Mouse (Mus musculus) intestine, embryonic 15.5 days (tissue): ENCODE measurements at regions not wholly inside any gene's neighbourhood (a gene's known extent, or its start where the extent isn't known, plus 50 kb on each side); places are given as distances from the start of the nearest gene placed in this dataset.

ENCODE experiments used
- ATAC-seq: fragments of 200-750 bp; cut with Nextera tagmentation; 2 replicates; pipeline ENCODE4 v1.8.0; 2017; ENCODE audit warnings: moderate TSS enrichment, moderate library complexity
- H3K27ac ChIP-seq: fragments of 300-500 bp; sonication (generic); 2 replicates; pipeline ENCODE4 v1.5.1; 2015; ENCODE audit warnings: mild to moderate bottlenecking, inconsistent platforms
- H3K27me3 ChIP-seq: fragments of 300-500 bp; sonication (generic); replicated peaks from 2 replicates; pipeline ENCODE4 v1.6.1; 2015; ENCODE audit warnings: inconsistent platforms
- H3K36me3 ChIP-seq: fragments of 300-500 bp; sonication (generic); 2 replicates; pipeline ENCODE4 v1.6.1; 2015; ENCODE audit warnings: inconsistent platforms
- H3K4me1 ChIP-seq: fragments of 300-500 bp; sonication (generic); replicated peaks from 2 replicates; pipeline ENCODE4 v1.6.1; 2015; ENCODE audit warnings: inconsistent platforms
- H3K4me2 ChIP-seq: fragments of 300-500 bp; sonication (generic); replicated peaks from 2 replicates; pipeline ENCODE4 v1.6.1; 2015; ENCODE audit warnings: mild to moderate bottlenecking, inconsistent platforms
- H3K4me3 ChIP-seq: fragments of 300-500 bp; sonication (generic); replicated peaks from 2 replicates; pipeline ENCODE4 v1.5.1; 2015; ENCODE audit warnings: inconsistent platforms
- H3K9ac ChIP-seq: fragments of 300-500 bp; sonication (generic); 2 replicates; pipeline ENCODE4 v1.6.1; 2015; ENCODE audit warnings: inconsistent platforms
- H3K9me3 ChIP-seq: fragments of 300-500 bp; sonication (generic); 2 replicates; pipeline ENCODE4 v1.6.1; 2016; ENCODE audit warnings: inconsistent platforms
- WGBS: fragments of 180-500 bp; shearing (Covaris S2); methylation state at CpG from one replicate; pipeline ENCODE4 v1.1.7; 2015; 5-methylcytosine and 5-hydroxymethylcytosine counted together

DNA sequence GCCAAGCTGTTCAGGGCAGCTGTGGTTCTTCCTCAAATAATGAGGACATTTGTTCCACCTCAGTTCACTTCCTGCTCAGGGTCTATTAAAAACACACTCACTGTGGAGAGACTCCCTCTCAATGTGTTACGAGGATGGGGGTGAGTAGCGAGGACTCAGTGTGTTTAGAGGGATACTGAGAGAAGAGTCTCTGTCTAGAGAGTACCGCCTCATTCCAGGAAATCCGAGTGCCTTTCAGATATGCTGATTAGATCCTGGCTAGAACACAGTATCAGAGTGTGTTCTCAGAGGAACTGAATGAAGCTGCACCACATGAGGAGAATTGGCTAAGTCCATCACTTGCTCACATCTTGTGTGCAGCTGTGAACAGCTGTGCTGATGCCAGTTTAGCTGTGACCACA lies 197.0 kb upstream of the Adamts9 start:
- no peaks in the 10 kb centered on the region for H3K9me3 ChIP-seq
- no peak overlapping the region for H3K4me2 ChIP-seq
- no peak; the same call in 1 of the 2 replicates for ATAC-seq
- H3K27me3 ChIP-seq, result no peaks in the 10 kb centered on the region
- no peak overlapping the region for H3K9ac ChIP-seq
- 48% methylated on average over 4 of the region's 4 CpGs for WGBS
- no peak overlapping the region for H3K27ac ChIP-seq
- no peaks in the 10 kb centered on the region for H3K4me1 ChIP-seq
- H3K36me3 ChIP-seq, result no peaks in the 10 kb centered on the region
- no peak overlapping the region for H3K4me3 ChIP-seq

DNA sequence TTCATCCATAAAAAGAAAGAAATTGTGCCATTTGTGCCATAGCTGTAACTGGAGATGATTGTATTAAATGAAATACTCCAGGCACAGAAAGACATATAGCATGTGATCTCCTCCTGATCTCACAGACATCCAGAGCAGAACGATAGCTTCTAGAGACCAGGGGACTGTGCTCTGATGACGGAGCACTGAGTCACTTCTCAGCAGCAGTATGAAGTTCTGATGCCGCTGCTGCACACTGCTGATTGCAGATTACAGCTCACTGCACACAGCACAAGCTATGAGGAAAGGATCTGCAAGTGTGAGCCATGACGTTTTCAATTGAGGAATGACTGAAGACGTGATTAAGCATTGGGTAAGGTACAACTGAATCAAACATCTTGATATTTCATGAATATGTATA lies 190.6 kb upstream of the Adamts9 start:
- H3K27me3 ChIP-seq, result no peaks in the 10 kb centered on the region
- 68% methylated on average over 5 of the region's 5 CpGs for WGBS
- no peaks in the 10 kb centered on the region for H3K9me3 ChIP-seq
- no peak overlapping the region for H3K4me3 ChIP-seq
- no peaks in the 10 kb centered on the region for H3K36me3 ChIP-seq
- H3K4me1 ChIP-seq, result no peaks in the 10 kb centered on the region
- H3K9ac ChIP-seq, result no peak overlapping the region
- no peak overlapping the region for H3K27ac ChIP-seq
- no peak overlapping the region for H3K4me2 ChIP-seq
- ATAC-seq, result no peak

GRCm38 (mm10) chr6:93130946-93131685 lies 187.8 kb upstream of the Adamts9 start:
- no peak overlapping the region for H3K4me2 ChIP-seq
- H3K36me3 ChIP-seq, result no peaks in the 10 kb centered on the region
- no peaks in the 10 kb centered on the region for H3K9me3 ChIP-seq
- no peak for ATAC-seq
- H3K4me3 ChIP-seq, result no peak overlapping the region
- 49% methylated on average over 4 of the region's 4 CpGs for WGBS
- H3K27ac ChIP-seq, result no peak overlapping the region
- no peak overlapping the region for H3K9ac ChIP-seq
- no peaks in the 10 kb centered on the region for H3K4me1 ChIP-seq
- no peaks in the 10 kb centered on the region for H3K27me3 ChIP-seq

GRCm38 (mm10) chr6:93119482-93119881 lies 176.2 kb upstream of the Adamts9 start:
- no peak overlapping the region for H3K27ac ChIP-seq
- ATAC-seq, result no peak
- no peaks in the 10 kb centered on the region for H3K36me3 ChIP-seq
- no peak overlapping the region for H3K9ac ChIP-seq
- no peak overlapping the region for H3K4me2 ChIP-seq
- H3K4me1 ChIP-seq, result no peaks in the 10 kb centered on the region
- H3K27me3 ChIP-seq, result no peaks in the 10 kb centered on the region
- H3K4me3 ChIP-seq, result no peak overlapping the region
- WGBS, result 43% methylated on average over 12 of the region's 12 CpGs
- no peaks in the 10 kb centered on the region for H3K9me3 ChIP-seq

- ATAC-seq, result no peak
- Histone ChIP-seq H3K4me3 (no peak overlapping the region), H3K4me2 (no peak overlapping the region), H3K27me3 (no peaks in the 10 kb centered on the region), H3K4me1 (no peaks in the 10 kb centered on the region), H3K36me3 (no peaks in the 10 kb centered on the region), H3K9ac (no peak overlapping the region), H3K9me3 (no peaks in the 10 kb centered on the region), H3K27ac (no peak overlapping the region)
- WGBS, result 74% methylated on average over 3 of the region's 3 CpGs
Observed at GRCm38 (mm10) chr6:93113361-93113760, 170.1 kb upstream of the Adamts9 start.

DNA sequence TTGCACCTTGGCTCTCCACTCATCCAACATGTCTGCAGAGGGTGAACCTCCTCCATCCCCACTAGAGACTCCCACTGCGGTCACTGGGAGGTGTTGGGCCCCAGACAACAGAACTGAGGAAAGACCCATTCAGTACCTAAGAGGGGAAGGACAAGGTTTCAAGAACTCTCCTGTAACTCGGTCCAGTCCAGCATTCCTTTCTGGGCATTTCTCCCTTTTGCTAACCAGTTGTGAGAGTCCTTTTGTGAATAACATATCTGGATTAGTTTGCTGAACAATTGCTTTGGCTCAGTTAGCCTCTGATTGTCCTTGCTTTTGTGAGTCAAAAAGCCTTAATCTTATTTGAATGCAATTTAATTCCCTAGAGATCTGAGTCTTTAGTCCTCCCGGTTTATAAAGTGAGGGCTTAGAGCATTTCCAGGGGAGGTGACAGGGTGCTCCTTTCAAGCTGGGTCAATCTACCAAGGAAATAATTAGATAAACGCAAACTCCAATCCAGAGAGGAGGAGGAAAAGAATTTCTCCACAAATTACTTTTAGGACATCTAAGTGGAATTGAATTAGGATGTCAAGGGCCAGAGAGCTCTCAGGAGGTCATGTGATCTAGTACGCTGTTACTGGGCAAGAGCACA lies 151.6 kb upstream of the Adamts9 start:
- Histone ChIP-seq H3K4me3 (no peak overlapping the region), H3K27me3 (no peaks in the 10 kb centered on the region), H3K9ac (no peak overlapping the region), H3K27ac (no peak overlapping the region), H3K4me2 (no peak overlapping the region), H3K36me3 (no peaks in the 10 kb centered on the region), H3K4me1 (no peaks in the 10 kb centered on the region), H3K9me3 (no peaks in the 10 kb centered on the region)
- WGBS, result 74% methylated on average over 5 of the region's 5 CpGs
- no peak for ATAC-seq

DNA sequence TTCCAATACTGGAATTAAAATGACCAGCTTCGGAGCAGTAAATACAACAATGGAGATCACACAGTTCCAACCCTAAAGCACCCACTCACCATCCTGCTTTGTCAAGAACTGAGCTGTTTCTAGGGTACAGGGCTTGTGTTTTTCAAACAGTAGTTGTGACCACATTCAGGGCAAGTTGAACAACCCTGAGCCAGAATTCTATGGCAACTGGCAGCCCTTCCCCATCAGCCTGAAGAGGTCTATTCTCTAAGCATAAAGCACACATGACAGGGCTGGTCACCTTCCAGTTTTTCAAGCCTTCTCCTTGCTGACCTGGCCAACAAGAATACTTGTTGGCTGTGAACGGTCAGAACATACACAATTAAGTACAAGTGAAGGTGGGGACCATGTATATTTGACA lies 150.5 kb upstream of the Adamts9 start:
- H3K4me2 ChIP-seq, result no peak overlapping the region
- H3K9ac ChIP-seq, result no peak overlapping the region
- no peaks in the 10 kb centered on the region for H3K4me1 ChIP-seq
- H3K36me3 ChIP-seq, result no peaks in the 10 kb centered on the region
- H3K9me3 ChIP-seq, result no peaks in the 10 kb centered on the region
- WGBS, result 83% methylated on average over 2 of the region's 2 CpGs
- H3K27me3 ChIP-seq, result no peaks in the 10 kb centered on the region
- no peak for ATAC-seq
- no peak overlapping the region for H3K27ac ChIP-seq
- H3K4me3 ChIP-seq, result no peak overlapping the region

DNA sequence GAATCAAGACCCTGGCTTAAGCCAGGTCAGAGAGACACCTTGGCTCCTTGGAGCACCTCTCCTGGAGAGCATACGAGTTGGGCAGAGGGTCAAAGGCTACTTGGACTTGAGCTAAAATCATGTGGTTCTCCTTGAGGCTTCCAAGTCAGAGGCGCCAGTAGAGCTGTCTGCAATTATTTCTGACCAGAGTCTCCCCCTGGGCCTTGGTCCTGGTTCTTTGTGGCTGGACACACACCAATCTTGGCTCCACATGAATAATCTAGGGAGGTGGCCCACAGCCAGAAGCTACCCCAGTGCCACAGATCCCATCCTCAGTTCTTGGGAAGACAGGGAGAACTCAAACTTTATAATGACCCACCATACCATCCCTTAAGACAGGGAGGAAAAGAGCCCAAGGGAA lies 144.0 kb upstream of the Adamts9 start:
- Histone ChIP-seq H3K27ac (no peak overlapping the region), H3K36me3 (no peaks in the 10 kb centered on the region), H3K27me3 (no peaks in the 10 kb centered on the region), H3K9ac (no peak overlapping the region), H3K4me2 (no peak overlapping the region), H3K4me3 (no peak overlapping the region), H3K9me3 (no peaks in the 10 kb centered on the region), H3K4me1 (0 out of 2 replicates have a peak, but pooled peaks cover 3% of the 10 kb centered on the region)
- ATAC-seq, result no peak
- 89% methylated on average over 2 of the region's 2 CpGs for WGBS

DNA sequence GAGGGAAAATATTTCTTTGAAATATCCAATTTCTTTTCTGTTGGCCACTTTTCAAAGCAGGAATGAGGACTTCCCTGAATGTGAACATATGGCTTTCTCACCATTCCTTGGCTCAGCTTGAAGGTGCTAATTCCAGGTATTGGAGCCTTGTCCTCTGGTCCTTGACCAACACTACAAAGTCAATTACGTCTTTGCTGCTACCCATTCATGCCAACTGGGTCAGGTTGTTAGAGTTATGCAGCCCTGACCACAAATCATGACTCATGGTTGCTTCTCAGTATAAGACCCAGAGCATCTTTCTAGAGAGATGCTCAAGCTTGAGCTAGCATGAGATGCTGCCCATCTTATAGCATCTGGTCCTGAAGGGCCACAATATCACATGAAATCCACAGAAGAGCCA lies 141.0 kb upstream of the Adamts9 start:
- H3K9me3 ChIP-seq, result no peaks in the 10 kb centered on the region
- no peak overlapping the region for H3K4me2 ChIP-seq
- 0 out of 2 replicates have a peak, but pooled peaks cover 3% of the 10 kb centered on the region for H3K4me1 ChIP-seq
- ATAC-seq, result no peak
- WGBS, result 83% methylated on average over 1 of the region's 1 CpGs
- H3K9ac ChIP-seq, result no peak overlapping the region
- no peak overlapping the region for H3K27ac ChIP-seq
- no peaks in the 10 kb centered on the region for H3K27me3 ChIP-seq
- no peaks in the 10 kb centered on the region for H3K36me3 ChIP-seq
- no peak overlapping the region for H3K4me3 ChIP-seq

GRCm38 (mm10) chr6:93083716-93084115 lies 140.4 kb upstream of the Adamts9 start:
- WGBS, result 69% methylated on average over 6 of the region's 6 CpGs
- 0 out of 2 replicates have a peak, but pooled peaks cover 3% of the 10 kb centered on the region for H3K4me1 ChIP-seq

GRCm38 (mm10) chr6:93082205-93082604 lies 138.9 kb upstream of the Adamts9 start:
- Histone ChIP-seq H3K27ac (no peak overlapping the region), H3K9me3 (no peaks in the 10 kb centered on the region), H3K4me1 (0 out of 2 replicates have a peak, but pooled peaks cover 3% of the 10 kb centered on the region), H3K27me3 (no peaks in the 10 kb centered on the region), H3K9ac (no peak overlapping the region), H3K36me3 (no peaks in the 10 kb centered on the region), H3K4me3 (no peak overlapping the region), H3K4me2 (no peak overlapping the region)
- ATAC-seq, result no peak
- 31% methylated on average over 4 of the region's 4 CpGs for WGBS

More at GRCm38 (mm10) chr6:93083716-93084115, 140.4 kb upstream of the Adamts9 start:
- ATAC-seq, result no peak
- no peak overlapping the region for H3K4me3 ChIP-seq
- H3K27me3 ChIP-seq, result no peaks in the 10 kb centered on the region
- no peak overlapping the region for H3K4me2 ChIP-seq
- H3K9me3 ChIP-seq, result no peaks in the 10 kb centered on the region
- no peak overlapping the region for H3K9ac ChIP-seq
- no peak overlapping the region for H3K27ac ChIP-seq
- no peaks in the 10 kb centered on the region for H3K36me3 ChIP-seq

GRCm38 (mm10) chr6:93076681-93077080 lies 133.4 kb upstream of the Adamts9 start:
- Histone ChIP-seq H3K27ac (no peak overlapping the region), H3K4me1 (no peaks in the 10 kb centered on the region), H3K4me3 (no peak overlapping the region), H3K9me3 (no peaks in the 10 kb centered on the region), H3K27me3 (no peaks in the 10 kb centered on the region), H3K36me3 (no peaks in the 10 kb centered on the region), H3K9ac (no peak overlapping the region), H3K4me2 (no peak overlapping the region)
- WGBS, result 91% methylated on average over 1 of the region's 1 CpGs
- no peak for ATAC-seq

- H3K36me3 ChIP-seq, result no peaks in the 10 kb centered on the region
- ATAC-seq, result peak; percentile 23; the same call in 1 of the 2 replicates
- H3K27me3 ChIP-seq, result no peaks in the 10 kb centered on the region
- WGBS, result 53% methylated on average over 5 of the region's 5 CpGs
- no peaks in the 10 kb centered on the region for H3K9me3 ChIP-seq
- H3K4me3 ChIP-seq, result no peak overlapping the region
- no peaks in the 10 kb centered on the region for H3K4me1 ChIP-seq
- H3K4me2 ChIP-seq, result no peak overlapping the region
- H3K9ac ChIP-seq, result no peak overlapping the region
- H3K27ac ChIP-seq, result no peak overlapping the region
Observed at GRCm38 (mm10) chr6:93075867-93076266, 132.6 kb upstream of the Adamts9 start.
